Mouse (Mus musculus) bone marrow macrophage, adult 2 months (primary cell): Measurements from ENCODE around the gene Ralgps1. TPM values are rescaled to one million over a fixed set of nuclear protein-coding genes. Genes with fewer than 3 reads are reported as not detected.

Source experiments
- H3K27ac ChIP-seq: 2 replicates; pipeline ENCODE4 v1.5.1; 2012; ENCODE audit warnings: low read depth, low read length; ENCODE audit not compliant: insufficient read depth
- H3K4me1 ChIP-seq: 2 replicates; pipeline ENCODE4 v1.6.1; 2012; ENCODE audit warnings: low read length; ENCODE audit not compliant: control insufficient read depth, insufficient read depth
- H3K4me3 ChIP-seq: 2 replicates; pipeline ENCODE4 v1.5.1; 2012; ENCODE audit warnings: mild to moderate bottlenecking, low read length, moderate library complexity; ENCODE audit not compliant: insufficient read depth
- CTCF ChIP-seq: IDR thresholded peaks from 2 replicates; pipeline ENCODE4 v1.5.1; 2012; ENCODE audit warnings: low read depth, mild to moderate bottlenecking, low read length, moderate library complexity
- POLR2A ChIP-seq: IDR thresholded peaks from 2 replicates; pipeline ENCODE4 v1.6.1; 2012; ENCODE audit warnings: mild to moderate bottlenecking, low read depth, low read length, borderline replicate concordance
- polyA plus RNA-seq: library from polyadenylated mRNA; stranded (reverse); fragments of >200 nt; gene quantifications from 2 replicates; pipeline ENCODE4 v1.2.4, GENCODE M21; 2012; ENCODE audit not compliant: missing spikeins, insufficient read depth, insufficient read length

Gene Ralgps1
- 7.4 and 7.6 TPM in 2 replicates for polyA plus RNA-seq

GRCm38 (mm10) chr2:33370777-33371647 lies at the start of gene Ralgps1:
TSS of gene Ralgps1 (minus strand) at chr2:33371486.
- Histone ChIP-seq H3K4me3 (peak within 1 kb of the TSS; percentile 66), H3K4me1 (no peaks in the 10 kb centered on the region; the same call in 1 of the 2 replicates), H3K27ac (peak within 1 kb of the TSS; percentile 60)
- no peak for TF ChIP-seq CTCF

GRCm38 (mm10) chr2:33417454-33417853 lies 46.2 kb upstream of the Ralgps1 start:
- TF ChIP-seq CTCF (no peak), POLR2A (no peak)
- Histone ChIP-seq H3K4me3 (no peak overlapping the region), H3K4me1 (no peaks in the 10 kb centered on the region), H3K27ac (no peak overlapping the region)

- TF ChIP-seq POLR2A, result no peak
- TF ChIP-seq CTCF, result no peak
- Histone ChIP-seq H3K4me1 (no peaks in the 10 kb centered on the region), H3K4me3 (no peak overlapping the region), H3K27ac (no peak overlapping the region)
Observed at GRCm38 (mm10) chr2:33414019-33414418, 42.7 kb upstream of the Ralgps1 start.

GRCm38 (mm10) chr2:33412111-33412510 lies 40.8 kb upstream of the Ralgps1 start:
- TF ChIP-seq CTCF (no peak), POLR2A (no peak)
- H3K4me3 ChIP-seq, result no peak overlapping the region
- H3K4me1 ChIP-seq, result 0 out of 2 replicates have a peak, but pooled peaks cover 3% of the 10 kb centered on the region
- H3K27ac ChIP-seq, result no peak overlapping the region

GRCm38 (mm10) chr2:33403511-33404003 lies 32.3 kb upstream of the Ralgps1 start:
- peak overlapping the region; percentile 2; the same call in 1 of the 2 replicates for H3K27ac ChIP-seq
- no peak for TF ChIP-seq CTCF
- TF ChIP-seq POLR2A, result no peak
- H3K4me1 ChIP-seq, result peaks cover 34% of the 10 kb centered on the region
- no peak overlapping the region for H3K4me3 ChIP-seq

GRCm38 (mm10) chr2:33402638-33403037 lies 31.4 kb upstream of the Ralgps1 start:
- no peak overlapping the region for H3K27ac ChIP-seq
- H3K4me1 ChIP-seq, result peaks cover 34% of the 10 kb centered on the region
- no peak overlapping the region for H3K4me3 ChIP-seq
- TF ChIP-seq POLR2A, result no peak
- no peak; the same call in 1 of the 2 replicates for TF ChIP-seq CTCF

GRCm38 (mm10) chr2:33402236-33402635 lies 30.9 kb upstream of the Ralgps1 start:
- H3K4me3 ChIP-seq, result no peak overlapping the region
- peaks cover 32% of the 10 kb centered on the region for H3K4me1 ChIP-seq
- no peak for TF ChIP-seq POLR2A
- TF ChIP-seq CTCF, result peak; percentile 77
- H3K27ac ChIP-seq, result no peak overlapping the region

- TF ChIP-seq CTCF (no peak), POLR2A (no peak)
- Histone ChIP-seq H3K27ac (no peak overlapping the region), H3K4me1 (peaks cover 25% of the 10 kb centered on the region), H3K4me3 (no peak overlapping the region)
Observed at GRCm38 (mm10) chr2:33401217-33401616, 29.9 kb upstream of the Ralgps1 start.

- Histone ChIP-seq H3K4me1 (peaks cover 22% of the 10 kb centered on the region), H3K27ac (no peak overlapping the region), H3K4me3 (no peak overlapping the region)
- TF ChIP-seq POLR2A, result no peak
- no peak for TF ChIP-seq CTCF
Observed at GRCm38 (mm10) chr2:33400541-33400940, 29.3 kb upstream of the Ralgps1 start.

- TF ChIP-seq POLR2A (no peak), CTCF (no peak)
- Histone ChIP-seq H3K27ac (no peak overlapping the region), H3K4me3 (no peak overlapping the region), H3K4me1 (peaks cover 12% of the 10 kb centered on the region)
Observed at GRCm38 (mm10) chr2:33399091-33399490, 27.8 kb upstream of the Ralgps1 start.

- Histone ChIP-seq H3K27ac (no peak overlapping the region), H3K4me3 (no peak overlapping the region), H3K4me1 (peaks cover 3% of the 10 kb centered on the region)
- no peak for TF ChIP-seq CTCF
- TF ChIP-seq POLR2A, result no peak
Observed at GRCm38 (mm10) chr2:33397036-33397435, 25.8 kb upstream of the Ralgps1 start.
